Mouse (Mus musculus): ENCODE measurements around the gene Defb19.

DNA sequence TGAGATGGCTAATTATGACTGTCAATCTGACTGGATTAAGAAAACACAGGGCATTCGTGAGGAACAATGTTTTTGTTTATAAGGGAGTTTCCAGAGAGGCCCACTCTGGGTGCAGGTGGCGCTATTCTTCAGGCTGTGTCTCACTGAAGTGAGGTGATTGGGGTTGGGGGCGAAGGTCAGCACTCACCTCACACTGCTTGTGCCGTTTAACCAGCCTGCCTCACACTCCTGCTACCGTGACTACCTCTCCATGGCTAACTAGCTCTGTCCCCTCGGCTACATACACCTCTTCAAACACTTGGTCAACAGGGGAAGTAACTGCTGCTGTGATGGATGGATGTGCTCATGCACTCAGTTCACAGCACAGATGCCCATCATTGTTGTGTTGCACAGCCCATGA, 8.9 kb upstream of the Defb19 start:
- no peak for TF ChIP-seq CTCF (IDR thresholded peaks at IDR 0.05)
- no peak for TF ChIP-seq EP300 (IDR thresholded peaks at IDR 0.05; ENCODE audit: insufficient read depth, low read depth, low read length)
- TF ChIP-seq POLR2A (IDR thresholded peaks at IDR 0.05; ENCODE audit: insufficient read depth, low read depth, low read length) = no peak

Data from heart, adult 2 months (tissue).